Mouse (Mus musculus): Measurements from ENCODE around the gene Fbxo45.

GRCm38 (mm10) chr16:32243901-32244300, 3.1 kb downstream of the Fbxo45 start:
- TF ChIP-seq MAFK (IDR thresholded peaks at IDR 0.05; ENCODE audit: insufficient replicate concordance, low read length): no peak
- TF ChIP-seq CTCF (conservative IDR thresholded peaks at IDR 0.05 in 1 of 2, IDR thresholded peaks at IDR 0.05 in 1 of 2; ENCODE audit: low read depth in 2 of 2, low read length in 2 of 2): no peak
- no peak for TF ChIP-seq POLR2A (IDR thresholded peaks at IDR 0.05; ENCODE audit: low read depth, low read length)
- no peak for TF ChIP-seq MAZ (IDR thresholded peaks at IDR 0.05; ENCODE audit: low read depth, low read length)
- TF ChIP-seq JUN (IDR thresholded peaks at IDR 0.05; ENCODE audit: insufficient read depth, low read depth, low read length): no peak
- no peak for TF ChIP-seq EP300 (IDR thresholded peaks at IDR 0.05; ENCODE audit: low read length)
- no peak for TF ChIP-seq POLR2AphosphoS2 (IDR thresholded peaks at IDR 0.05; ENCODE audit: low read depth, low read length)
- TF ChIP-seq CHD1 (IDR thresholded peaks at IDR 0.05; ENCODE audit: low read depth, low read length): no peak
- TF ChIP-seq ZNF384 (IDR thresholded peaks at IDR 0.05; ENCODE audit: low read depth, low read length): no peak
- no peak for TF ChIP-seq TCF12 (IDR thresholded peaks at IDR 0.05; ENCODE audit: low read depth, low read length)
- no peak for TF ChIP-seq NELFE (IDR thresholded peaks at IDR 0.05; ENCODE audit: low read depth, low read length)
- TF ChIP-seq HCFC1 (IDR thresholded peaks at IDR 0.05; ENCODE audit: low read depth, low read length): no peak
